Mouse (Mus musculus): ENCODE results near the gene Coq2. TPM values are rescaled to one million over a fixed set of nuclear protein-coding genes. Genes with fewer than 3 reads are reported as not detected.

The Coq2 gene
- polyA plus RNA-seq, 1 experiment from 2014 or later: 25.8 TPM

GRCm38 (mm10) chr5:100634885-100635478 lies 40.0 kb downstream of the Coq2 start:
- Histone ChIP-seq H3K9ac (replicated peaks) (no peak overlapping the region), H3K9me3 (ENCODE audit: low read length) (no peaks in the 10 kb centered on the region), H3K4me2 (ENCODE audit: low read depth, low read length) (peak overlapping the region; percentile 30), H3K36me3 (replicated peaks; ENCODE audit: insufficient read depth, low read length) (no peaks in the 10 kb centered on the region), H3K4me3 (ENCODE audit: low read depth, low read length) (no peak overlapping the region), H3K27ac (ENCODE audit: low read depth) (peak overlapping the region; percentile 79), H3K27me3 (ENCODE audit: insufficient read depth, low read length) (no peaks in the 10 kb centered on the region), H3K4me1 (ENCODE audit: insufficient read depth) (peaks cover 58% of the 10 kb centered on the region)
- 54% methylated on average over 8 of the region's 8 CpGs for WGBS (ENCODE audit: insufficient replicate concordance)
- TF ChIP-seq CTCF (IDR thresholded peaks at IDR 0.05; ENCODE audit: low read depth) (no peak), EP300 (IDR thresholded peaks at IDR 0.05; ENCODE audit: low read depth) (no peak)
- DNase-seq (no peak), ATAC-seq (no peak)

DNA sequence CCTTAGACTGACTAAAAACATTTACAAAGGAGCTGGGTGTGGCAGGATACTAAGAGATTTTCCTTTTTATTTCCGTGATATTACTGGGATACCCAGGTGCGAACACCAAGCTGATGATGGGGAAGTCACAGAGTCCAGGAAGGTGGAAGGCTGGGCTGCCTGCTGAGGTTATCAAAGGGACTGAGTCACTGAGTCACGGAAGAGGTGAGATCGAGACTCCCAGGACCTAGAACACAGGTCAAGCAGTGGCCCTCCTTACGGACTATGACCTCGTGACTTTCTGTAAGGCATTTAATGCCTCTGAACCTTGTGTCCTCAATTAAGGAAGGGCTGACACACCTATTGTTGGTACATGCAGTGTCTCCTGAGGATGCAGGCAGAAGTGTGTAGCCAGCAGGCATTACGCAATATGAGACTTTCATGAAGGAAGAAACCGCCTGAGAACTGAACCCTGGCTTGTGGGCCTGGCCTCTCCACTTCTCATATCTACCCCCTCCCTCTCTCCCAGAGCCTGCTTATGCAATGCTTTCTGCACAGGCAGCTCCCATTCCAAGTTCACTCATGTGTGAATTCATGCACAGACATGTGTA lies 42.3 kb downstream of the Coq2 start:
- ATAC-seq (peak; percentile 28), DNase-seq (no peak)
- no peak overlapping the region for H3K4me2 ChIP-seq (ENCODE audit: low read depth, low read length)
- no peaks in the 10 kb centered on the region for H3K9me3 ChIP-seq (ENCODE audit: low read length)
- H3K27ac ChIP-seq (ENCODE audit: low read depth): no peak overlapping the region
- H3K36me3 ChIP-seq (replicated peaks; ENCODE audit: insufficient read depth, low read length): no peaks in the 10 kb centered on the region
- no peak overlapping the region for H3K4me3 ChIP-seq (ENCODE audit: low read depth, low read length)
- peaks cover 39% of the 10 kb centered on the region for H3K4me1 ChIP-seq (ENCODE audit: insufficient read depth)
- 0 out of 2 replicates have a peak, but pooled peaks have one; percentile 40 for TF ChIP-seq EP300 (IDR thresholded peaks at IDR 0.05; ENCODE audit: low read depth)
- TF ChIP-seq CTCF (IDR thresholded peaks at IDR 0.05; ENCODE audit: low read depth): no peak
- 69% methylated on average over 8 of the region's 8 CpGs for WGBS (ENCODE audit: insufficient replicate concordance)
- H3K27me3 ChIP-seq (ENCODE audit: insufficient read depth, low read length): no peaks in the 10 kb centered on the region
- H3K9ac ChIP-seq (replicated peaks): no peak overlapping the region

GRCm38 (mm10) chr5:100628807-100629206 lies 46.1 kb downstream of the Coq2 start:
- Histone ChIP-seq H3K4me2 (ENCODE audit: low read depth, low read length) (no peak overlapping the region), H3K9me3 (ENCODE audit: low read length) (no peaks in the 10 kb centered on the region), H3K9ac (replicated peaks) (no peak overlapping the region), H3K27ac (ENCODE audit: low read depth) (no peak overlapping the region), H3K4me3 (ENCODE audit: low read depth, low read length) (no peak overlapping the region), H3K27me3 (ENCODE audit: insufficient read depth, low read length) (no peaks in the 10 kb centered on the region), H3K36me3 (replicated peaks; ENCODE audit: insufficient read depth, low read length) (no peaks in the 10 kb centered on the region), H3K4me1 (ENCODE audit: insufficient read depth) (peaks cover 17% of the 10 kb centered on the region)
- no peak for DNase-seq
- 62% methylated on average over 4 of the region's 4 CpGs for WGBS (ENCODE audit: insufficient replicate concordance)
- ATAC-seq: no peak
- TF ChIP-seq EP300 (IDR thresholded peaks at IDR 0.05; ENCODE audit: low read depth) (no peak), CTCF (IDR thresholded peaks at IDR 0.05; ENCODE audit: low read depth) (no peak)

- H3K4me2 ChIP-seq (ENCODE audit: low read depth, low read length): no peak overlapping the region
- no peak overlapping the region for H3K4me3 ChIP-seq (ENCODE audit: low read depth, low read length)
- no peaks in the 10 kb centered on the region for H3K9me3 ChIP-seq (ENCODE audit: low read length)
- no peak overlapping the region for H3K9ac ChIP-seq (replicated peaks)
- TF ChIP-seq CTCF (IDR thresholded peaks at IDR 0.05; ENCODE audit: low read depth): no peak
- no peak for TF ChIP-seq EP300 (IDR thresholded peaks at IDR 0.05; ENCODE audit: low read depth)
- H3K27me3 ChIP-seq (ENCODE audit: insufficient read depth, low read length): no peaks in the 10 kb centered on the region
- WGBS (ENCODE audit: insufficient replicate concordance): 63% methylated on average over 6 of the region's 6 CpGs
- ATAC-seq (no peak), DNase-seq (no peak)
- H3K4me1 ChIP-seq (ENCODE audit: insufficient read depth): peaks cover 7% of the 10 kb centered on the region; the same call in 1 of the 2 replicates
- H3K27ac ChIP-seq (ENCODE audit: low read depth): no peak overlapping the region
- H3K36me3 ChIP-seq (replicated peaks; ENCODE audit: insufficient read depth, low read length): no peaks in the 10 kb centered on the region
Measured at GRCm38 (mm10) chr5:100626526-100626925, 48.4 kb downstream of the Coq2 start.

- no peak overlapping the region for H3K4me2 ChIP-seq (ENCODE audit: low read depth, low read length)
- H3K27ac ChIP-seq (ENCODE audit: low read depth): no peak overlapping the region
- 41% methylated on average over 9 of the region's 9 CpGs for WGBS (ENCODE audit: insufficient replicate concordance)
- no peak for DNase-seq
- no peaks in the 10 kb centered on the region for H3K9me3 ChIP-seq (ENCODE audit: low read length)
- H3K9ac ChIP-seq (replicated peaks): no peak overlapping the region
- TF ChIP-seq CTCF (IDR thresholded peaks at IDR 0.05; ENCODE audit: low read depth): no peak
- TF ChIP-seq EP300 (IDR thresholded peaks at IDR 0.05; ENCODE audit: low read depth): no peak
- no peaks in the 10 kb centered on the region for H3K36me3 ChIP-seq (replicated peaks; ENCODE audit: insufficient read depth, low read length)
- no peak overlapping the region for H3K4me3 ChIP-seq (ENCODE audit: low read depth, low read length)
- ATAC-seq: peak; percentile 61
- H3K27me3 ChIP-seq (ENCODE audit: insufficient read depth, low read length): no peaks in the 10 kb centered on the region
- H3K4me1 ChIP-seq (ENCODE audit: insufficient read depth): peaks cover 7% of the 10 kb centered on the region; the same call in 1 of the 2 replicates
Measured at GRCm38 (mm10) chr5:100624743-100625360, 50.1 kb downstream of the Coq2 start.

DNA sequence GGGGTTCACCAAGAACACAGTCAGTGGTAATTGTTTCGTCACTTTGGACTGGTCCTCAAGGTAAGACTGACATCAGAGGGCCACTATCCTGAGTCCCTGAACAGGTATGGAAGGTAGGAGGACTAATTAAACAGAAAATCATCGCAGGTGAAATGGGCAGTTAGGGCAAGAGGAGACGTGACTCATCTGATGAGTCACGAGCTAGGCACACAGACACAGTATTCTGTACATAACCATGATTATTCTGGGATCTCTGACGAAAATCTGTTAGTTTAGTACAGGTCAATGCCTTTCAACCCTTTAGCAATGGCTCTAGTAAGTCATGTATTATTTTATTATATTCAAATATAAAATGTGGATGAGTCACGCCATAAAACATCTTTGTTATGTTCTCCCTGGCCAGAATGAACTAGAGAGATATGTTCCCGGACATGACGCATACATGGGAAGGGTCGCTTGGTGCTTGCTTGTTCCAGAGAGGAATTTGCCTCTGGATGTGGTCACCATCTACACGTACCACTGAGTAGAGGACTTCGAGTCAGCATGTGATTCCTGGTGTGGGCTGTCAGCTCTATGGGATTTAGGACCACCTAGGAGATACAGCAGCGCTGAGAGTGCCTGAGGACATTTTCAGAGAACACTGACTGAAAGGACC lies 52.3 kb downstream of the Coq2 start:
- WGBS (ENCODE audit: insufficient replicate concordance): 82% methylated on average over 12 of the region's 12 CpGs
- no peak for DNase-seq
- TF ChIP-seq EP300 (IDR thresholded peaks at IDR 0.05; ENCODE audit: low read depth): no peak
- no peak for TF ChIP-seq CTCF (IDR thresholded peaks at IDR 0.05; ENCODE audit: low read depth)
- Histone ChIP-seq H3K4me3 (ENCODE audit: low read depth, low read length) (no peak overlapping the region), H3K4me2 (ENCODE audit: low read depth, low read length) (no peak overlapping the region), H3K27ac (ENCODE audit: low read depth) (no peak overlapping the region), H3K4me1 (ENCODE audit: insufficient read depth) (peaks cover 9% of the 10 kb centered on the region; the same call in 1 of the 2 replicates), H3K27me3 (ENCODE audit: insufficient read depth, low read length) (no peaks in the 10 kb centered on the region), H3K36me3 (replicated peaks; ENCODE audit: insufficient read depth, low read length) (no peaks in the 10 kb centered on the region), H3K9ac (replicated peaks) (no peak overlapping the region), H3K9me3 (ENCODE audit: low read length) (no peaks in the 10 kb centered on the region)
- ATAC-seq: no peak
